Mouse (Mus musculus) liver, embryonic 13.5 days (tissue): ENCODE data around the gene Ptpn11. TPM values are rescaled to one million over a fixed set of nuclear protein-coding genes. Genes with fewer than 3 reads are reported as not detected.

Experiments used
- ATAC-seq: fragments of 200-750 bp; cut with Nextera tagmentation; 2 replicates; pipeline ENCODE4 v1.8.0; 2017; ENCODE audit warnings: low read depth, mild to moderate bottlenecking, moderate number of reproducible peaks, moderate library complexity
- DNase-seq: peaks from one replicate; pipeline ENCODE4 v3.0.0; 2022
- H3K27ac ChIP-seq: fragments of 300-500 bp; sonication (generic); 2 replicates; pipeline ENCODE4 v1.5.1; 2015; ENCODE audit warnings: moderate library complexity, mild to moderate bottlenecking, inconsistent platforms
- H3K27me3 ChIP-seq: fragments of 300-500 bp; sonication (generic); 2 replicates; pipeline ENCODE4 v1.6.1; 2015; ENCODE audit warnings: mild to moderate bottlenecking, inconsistent platforms
- H3K36me3 ChIP-seq: fragments of 300-500 bp; sonication (generic); 2 replicates; pipeline ENCODE4 v1.6.1; 2015; ENCODE audit warnings: mild to moderate bottlenecking, inconsistent platforms
- H3K4me1 ChIP-seq: fragments of 300-500 bp; sonication (generic); replicated peaks from 2 replicates; pipeline ENCODE4 v1.6.1; 2015; ENCODE audit warnings: inconsistent platforms
- H3K4me2 ChIP-seq: fragments of 300-500 bp; sonication (generic); 2 replicates; pipeline ENCODE4 v1.6.1; 2015; ENCODE audit warnings: inconsistent platforms, mild to moderate bottlenecking, moderate library complexity
- H3K4me3 ChIP-seq: fragments of 300-500 bp; sonication (generic); replicated peaks from 2 replicates; pipeline ENCODE4 v1.5.1; 2015; ENCODE audit warnings: mild to moderate bottlenecking, inconsistent platforms
- H3K9ac ChIP-seq: fragments of 300-500 bp; sonication (generic); 2 replicates; pipeline ENCODE4 v1.6.1; 2015; ENCODE audit warnings: mild to moderate bottlenecking, inconsistent platforms
- H3K9me3 ChIP-seq: fragments of 300-500 bp; sonication (generic); replicated peaks from 2 replicates; pipeline ENCODE4 v1.6.1; 2016; ENCODE audit warnings: inconsistent platforms
- WGBS: fragments of 180-500 bp; shearing (Covaris S2); methylation state at CpG from one replicate; pipeline ENCODE4 v1.1.7; 2015; ENCODE audit not compliant: insufficient replicate concordance; 5-methylcytosine and 5-hydroxymethylcytosine counted together
- polyA plus RNA-seq: library from polyadenylated mRNA; unstranded; fragments of >200 nt; fragmentation: Nextera tagmentation; extraction: Ambion mirVana; gene quantifications from 2 replicates; pipeline ENCODE4 v1.2.1, GENCODE M21; 2015

Ptpn11 gene
- polyA plus RNA-seq, 1 experiment from 2014 or later, result 12.5 TPM

- H3K4me2 ChIP-seq, result no peak overlapping the region
- peak overlapping the region; percentile 84 for H3K27ac ChIP-seq
- no peak overlapping the region for H3K4me3 ChIP-seq
- no peak for DNase-seq
- H3K9ac ChIP-seq, result peak overlapping the region; percentile 58; the same call in 1 of the 2 replicates
- H3K27me3 ChIP-seq, result no peaks in the 10 kb centered on the region
- H3K9me3 ChIP-seq, result no peaks in the 10 kb centered on the region
- no peaks in the 10 kb centered on the region for H3K36me3 ChIP-seq
- WGBS, result 62% methylated on average over 2 of the region's 2 CpGs
- no peak for ATAC-seq
- H3K4me1 ChIP-seq, result peaks cover 91% of the 10 kb centered on the region
Observed at GRCm38 (mm10) chr5:121184375-121184774, 6.8 kb downstream of the Ptpn11 start.

- Histone ChIP-seq H3K27ac (no peak overlapping the region), H3K4me3 (no peak overlapping the region), H3K4me2 (no peak overlapping the region), H3K4me1 (peaks cover 91% of the 10 kb centered on the region), H3K9me3 (no peaks in the 10 kb centered on the region), H3K36me3 (no peaks in the 10 kb centered on the region), H3K27me3 (no peaks in the 10 kb centered on the region), H3K9ac (no peak overlapping the region)
- 84% methylated on average over 9 of the region's 9 CpGs for WGBS
- DNase-seq (no peak), ATAC-seq (no peak)
Observed at GRCm38 (mm10) chr5:121183269-121183668, 7.9 kb downstream of the Ptpn11 start.

- no peaks in the 10 kb centered on the region for H3K9me3 ChIP-seq
- ATAC-seq (no peak), DNase-seq (no peak)
- no peaks in the 10 kb centered on the region for H3K27me3 ChIP-seq
- 70% methylated on average over 9 of the region's 9 CpGs for WGBS
- no peak overlapping the region for H3K4me2 ChIP-seq
- H3K4me1 ChIP-seq, result peaks cover 72% of the 10 kb centered on the region
- H3K36me3 ChIP-seq, result peaks cover 9% of the 10 kb centered on the region; the same call in 1 of the 2 replicates
- no peak overlapping the region for H3K4me3 ChIP-seq
- 0 out of 2 replicates have a peak overlapping the region, but pooled peaks have one; percentile 10 for H3K27ac ChIP-seq
- H3K9ac ChIP-seq, result no peak overlapping the region
Observed at GRCm38 (mm10) chr5:121179077-121179857, 11.9 kb downstream of the Ptpn11 start.

- Histone ChIP-seq H3K27me3 (no peaks in the 10 kb centered on the region), H3K4me1 (peaks cover 22% of the 10 kb centered on the region), H3K4me3 (no peak overlapping the region), H3K4me2 (no peak overlapping the region), H3K36me3 (peaks cover 40% of the 10 kb centered on the region), H3K27ac (no peak overlapping the region), H3K9me3 (no peaks in the 10 kb centered on the region), H3K9ac (no peak overlapping the region)
- DNase-seq, result no peak
- no peak for ATAC-seq
- 80% methylated on average over 4 of the region's 4 CpGs for WGBS
Observed at GRCm38 (mm10) chr5:121172835-121173234, 18.4 kb downstream of the Ptpn11 start.

- no peak for DNase-seq
- H3K36me3 ChIP-seq, result peaks cover 66% of the 10 kb centered on the region
- H3K27ac ChIP-seq, result no peak overlapping the region
- no peak overlapping the region for H3K4me2 ChIP-seq
- no peaks in the 10 kb centered on the region for H3K9me3 ChIP-seq
- H3K4me3 ChIP-seq, result no peak overlapping the region
- ATAC-seq, result no peak
- H3K9ac ChIP-seq, result no peak overlapping the region
- WGBS, result 86% methylated on average over 2 of the region's 2 CpGs
- peaks cover 9% of the 10 kb centered on the region for H3K4me1 ChIP-seq
- no peaks in the 10 kb centered on the region for H3K27me3 ChIP-seq
Observed at GRCm38 (mm10) chr5:121169588-121169987, 21.6 kb downstream of the Ptpn11 start.

- Histone ChIP-seq H3K27ac (no peak overlapping the region), H3K4me1 (no peaks in the 10 kb centered on the region), H3K36me3 (peaks cover 85% of the 10 kb centered on the region), H3K4me2 (no peak overlapping the region), H3K9me3 (no peaks in the 10 kb centered on the region), H3K9ac (no peak overlapping the region), H3K4me3 (no peak overlapping the region), H3K27me3 (no peaks in the 10 kb centered on the region)
- WGBS, result 84% methylated on average over 6 of the region's 6 CpGs
- no peak for ATAC-seq
- no peak for DNase-seq
Observed at GRCm38 (mm10) chr5:121166884-121167283, 24.3 kb downstream of the Ptpn11 start.

GRCm38 (mm10) chr5:121162923-121163322 is 28.3 kb downstream of the Ptpn11 start:
- Histone ChIP-seq H3K27ac (no peak overlapping the region), H3K9me3 (no peaks in the 10 kb centered on the region), H3K36me3 (peaks cover 95% of the 10 kb centered on the region), H3K9ac (no peak overlapping the region), H3K27me3 (no peaks in the 10 kb centered on the region), H3K4me1 (no peaks in the 10 kb centered on the region), H3K4me2 (no peak overlapping the region), H3K4me3 (no peak overlapping the region)
- no peak for ATAC-seq
- 83% methylated on average over 7 of the region's 7 CpGs for WGBS
- no peak for DNase-seq

GRCm38 (mm10) chr5:121162285-121162684 is 28.9 kb downstream of the Ptpn11 start:
- no peak overlapping the region for H3K4me2 ChIP-seq
- H3K4me1 ChIP-seq, result no peaks in the 10 kb centered on the region
- H3K27me3 ChIP-seq, result no peaks in the 10 kb centered on the region
- peaks cover 96% of the 10 kb centered on the region for H3K36me3 ChIP-seq
- no peak overlapping the region for H3K27ac ChIP-seq
- DNase-seq, result no peak
- WGBS, result 86% methylated on average over 5 of the region's 5 CpGs
- H3K9me3 ChIP-seq, result no peaks in the 10 kb centered on the region
- H3K9ac ChIP-seq, result no peak overlapping the region
- no peak overlapping the region for H3K4me3 ChIP-seq
- ATAC-seq, result no peak

GRCm38 (mm10) chr5:121158966-121159365 is 32.2 kb downstream of the Ptpn11 start:
- Histone ChIP-seq H3K4me3 (no peak overlapping the region), H3K4me2 (no peak overlapping the region), H3K36me3 (peaks cover 92% of the 10 kb centered on the region), H3K27ac (no peak overlapping the region), H3K9ac (no peak overlapping the region), H3K9me3 (no peaks in the 10 kb centered on the region), H3K27me3 (no peaks in the 10 kb centered on the region), H3K4me1 (no peaks in the 10 kb centered on the region)
- DNase-seq (no peak), ATAC-seq (no peak)
- WGBS, result 81% methylated on average over 7 of the region's 7 CpGs

- H3K4me2 ChIP-seq, result no peak overlapping the region
- H3K27ac ChIP-seq, result no peak overlapping the region
- WGBS, result 84% methylated on average over 5 of the region's 5 CpGs
- no peak for ATAC-seq
- no peaks in the 10 kb centered on the region for H3K4me1 ChIP-seq
- DNase-seq, result no peak
- no peaks in the 10 kb centered on the region for H3K27me3 ChIP-seq
- H3K36me3 ChIP-seq, result peaks cover 92% of the 10 kb centered on the region
- H3K9me3 ChIP-seq, result no peaks in the 10 kb centered on the region
- H3K4me3 ChIP-seq, result no peak overlapping the region
- H3K9ac ChIP-seq, result no peak overlapping the region
Observed at GRCm38 (mm10) chr5:121157489-121157888, 33.7 kb downstream of the Ptpn11 start.

GRCm38 (mm10) chr5:121157017-121157416 is 34.2 kb downstream of the Ptpn11 start:
- Histone ChIP-seq H3K27ac (no peak overlapping the region), H3K36me3 (peaks cover 92% of the 10 kb centered on the region), H3K4me1 (no peaks in the 10 kb centered on the region), H3K4me3 (no peak overlapping the region), H3K4me2 (no peak overlapping the region), H3K9ac (no peak overlapping the region), H3K27me3 (no peaks in the 10 kb centered on the region), H3K9me3 (no peaks in the 10 kb centered on the region)
- WGBS, result 80% methylated on average over 2 of the region's 2 CpGs
- DNase-seq, result no peak
- no peak for ATAC-seq

- peaks cover 92% of the 10 kb centered on the region for H3K36me3 ChIP-seq
- ATAC-seq (no peak), DNase-seq (no peak)
- H3K4me1 ChIP-seq, result no peaks in the 10 kb centered on the region
- no peak overlapping the region for H3K27ac ChIP-seq
- no peak overlapping the region for H3K4me2 ChIP-seq
- H3K9ac ChIP-seq, result no peak overlapping the region
- H3K27me3 ChIP-seq, result no peaks in the 10 kb centered on the region
- no peaks in the 10 kb centered on the region for H3K9me3 ChIP-seq
- H3K4me3 ChIP-seq, result no peak overlapping the region
- 88% methylated on average over 4 of the region's 4 CpGs for WGBS
Observed at GRCm38 (mm10) chr5:121156121-121156520, 35.1 kb downstream of the Ptpn11 start.
